Mouse (Mus musculus) bone marrow macrophage, adult 2 months (primary cell): ENCODE measurements around the gene Gpd2.

Experiments used
- CTCF ChIP-seq: IDR thresholded peaks from 2 replicates; pipeline ENCODE4 v1.5.1; 2012; ENCODE audit warnings: low read depth, mild to moderate bottlenecking, low read length, moderate library complexity
- POLR2A ChIP-seq: IDR thresholded peaks from 2 replicates; pipeline ENCODE4 v1.6.1; 2012; ENCODE audit warnings: mild to moderate bottlenecking, low read depth, low read length, borderline replicate concordance

DNA sequence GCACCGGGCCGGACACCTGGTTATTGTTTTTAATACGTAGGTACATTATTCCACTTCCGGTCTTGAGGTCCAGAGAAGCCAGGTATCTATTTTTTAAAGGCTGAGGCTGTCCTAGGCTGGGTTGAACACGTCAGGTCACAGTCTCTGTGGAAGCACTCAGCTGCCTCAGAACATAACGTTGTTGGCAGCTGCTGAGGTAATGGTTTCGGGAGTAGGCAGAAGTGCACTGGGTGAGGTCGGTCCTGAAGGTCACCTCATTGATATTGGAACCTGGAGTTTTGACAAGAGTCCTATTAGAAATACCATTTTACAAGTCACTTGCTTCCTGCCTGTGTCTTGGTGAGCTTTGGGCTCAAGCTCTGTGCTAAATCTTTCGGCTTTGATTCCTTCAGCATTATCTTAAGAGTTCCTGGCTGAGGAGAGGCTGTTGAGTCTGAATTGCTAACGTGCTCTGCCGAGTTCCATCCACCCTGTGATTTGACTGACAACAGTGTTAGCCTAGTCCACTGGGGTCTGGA is 17.8 kb downstream of the Gpd2 start:
- TF ChIP-seq CTCF (no peak), POLR2A (no peak)
